Mouse (Mus musculus) bone marrow macrophage, adult 2 months (primary cell): ENCODE data around the gene Wnk4. TPM values are rescaled to one million over a fixed set of nuclear protein-coding genes. Genes with fewer than 3 reads are reported as not detected.

Experiments used
- H3K27ac ChIP-seq: 2 replicates; pipeline ENCODE4 v1.5.1; 2012; ENCODE audit warnings: low read depth, low read length; ENCODE audit not compliant: insufficient read depth
- H3K4me1 ChIP-seq: 2 replicates; pipeline ENCODE4 v1.6.1; 2012; ENCODE audit warnings: low read length; ENCODE audit not compliant: control insufficient read depth, insufficient read depth
- H3K4me3 ChIP-seq: 2 replicates; pipeline ENCODE4 v1.5.1; 2012; ENCODE audit warnings: mild to moderate bottlenecking, low read length, moderate library complexity; ENCODE audit not compliant: insufficient read depth
- CTCF ChIP-seq: IDR thresholded peaks from 2 replicates; pipeline ENCODE4 v1.5.1; 2012; ENCODE audit warnings: low read depth, mild to moderate bottlenecking, low read length, moderate library complexity
- POLR2A ChIP-seq: IDR thresholded peaks from 2 replicates; pipeline ENCODE4 v1.6.1; 2012; ENCODE audit warnings: mild to moderate bottlenecking, low read depth, low read length, borderline replicate concordance
- polyA plus RNA-seq: library from polyadenylated mRNA; stranded (reverse); fragments of >200 nt; gene quantifications from 2 replicates; pipeline ENCODE4 v1.2.4, GENCODE M21; 2012; ENCODE audit not compliant: missing spikeins, insufficient read depth, insufficient read length

Wnk4 gene
- not detected in 2 replicates for polyA plus RNA-seq

- Histone ChIP-seq H3K27ac (no peak within 1 kb of the TSS), H3K4me1 (no peaks in the 10 kb centered on the region), H3K4me3 (peak within 1 kb of the TSS; percentile 58)
Measured at GRCm38 (mm10) chr11:101259948-101260825, at the start of gene Wnk4. Gene Wnk4, plus strand, starts transcription at chr11:101260567.

GRCm38 (mm10) chr11:101211970-101212369, 48.4 kb upstream of the Wnk4 start:
- no peak overlapping the region for H3K4me3 ChIP-seq
- H3K27ac ChIP-seq, result no peak overlapping the region
- TF ChIP-seq CTCF, result no peak
- TF ChIP-seq POLR2A, result no peak
- H3K4me1 ChIP-seq, result no peaks in the 10 kb centered on the region

More at GRCm38 (mm10) chr11:101259948-101260825, at the start of gene Wnk4:
- no peak; the same call in 1 of the 2 replicates for TF ChIP-seq POLR2A
- no peak for TF ChIP-seq CTCF

- Histone ChIP-seq H3K4me1 (peaks cover 9% of the 10 kb centered on the region), H3K4me3 (no peak overlapping the region), H3K27ac (no peak overlapping the region)
- TF ChIP-seq CTCF (no peak), POLR2A (no peak)
Measured at GRCm38 (mm10) chr11:101216936-101217335, 43.4 kb upstream of the Wnk4 start.

GRCm38 (mm10) chr11:101218436-101219055, 41.8 kb upstream of the Wnk4 start:
- Histone ChIP-seq H3K27ac (no peak overlapping the region), H3K4me3 (no peak overlapping the region), H3K4me1 (peaks cover 9% of the 10 kb centered on the region)
- TF ChIP-seq CTCF (no peak), POLR2A (no peak)

- H3K4me3 ChIP-seq, result no peak overlapping the region
- peaks cover 12% of the 10 kb centered on the region for H3K4me1 ChIP-seq
- no peak overlapping the region for H3K27ac ChIP-seq
- TF ChIP-seq CTCF, result no peak
- no peak for TF ChIP-seq POLR2A
Measured at GRCm38 (mm10) chr11:101220853-101221252, 39.5 kb upstream of the Wnk4 start.

GRCm38 (mm10) chr11:101221306-101221986, 38.9 kb upstream of the Wnk4 start:
- TF ChIP-seq CTCF, result no peak
- no peak for TF ChIP-seq POLR2A
- no peak overlapping the region for H3K27ac ChIP-seq
- peaks cover 12% of the 10 kb centered on the region for H3K4me1 ChIP-seq
- no peak overlapping the region for H3K4me3 ChIP-seq

GRCm38 (mm10) chr11:101224337-101224736, 36.0 kb upstream of the Wnk4 start:
- no peak overlapping the region for H3K4me3 ChIP-seq
- peaks cover 12% of the 10 kb centered on the region for H3K4me1 ChIP-seq
- TF ChIP-seq POLR2A, result no peak
- no peak for TF ChIP-seq CTCF
- H3K27ac ChIP-seq, result no peak overlapping the region

- TF ChIP-seq CTCF (no peak), POLR2A (no peak)
- Histone ChIP-seq H3K4me1 (peaks cover 22% of the 10 kb centered on the region), H3K27ac (peak overlapping the region; percentile 38; the same call in 1 of the 2 replicates), H3K4me3 (peak overlapping the region; percentile 83)
Measured at GRCm38 (mm10) chr11:101225331-101226064, 34.9 kb upstream of the Wnk4 start.

GRCm38 (mm10) chr11:101226065-101226701, 34.2 kb upstream of the Wnk4 start, which contains the start of gene Ezh1:
Gene Ezh1, minus strand, starts transcription at chr11:101226463.
- TF ChIP-seq POLR2A, result no peak
- no peak for TF ChIP-seq CTCF
- Histone ChIP-seq H3K4me1 (peaks cover 24% of the 10 kb centered on the region), H3K4me3 (peak within 1 kb of the TSS; percentile 83), H3K27ac (peak within 1 kb of the TSS; percentile 59)
